Mouse (Mus musculus): ENCODE results near the gene Gas1. TPM values are rescaled to one million over a fixed set of nuclear protein-coding genes. Genes with fewer than 3 reads are reported as not detected.

The Gas1 gene
- polyA plus RNA-seq, 1 experiment from 2014 or later = 12.5 TPM

DNA sequence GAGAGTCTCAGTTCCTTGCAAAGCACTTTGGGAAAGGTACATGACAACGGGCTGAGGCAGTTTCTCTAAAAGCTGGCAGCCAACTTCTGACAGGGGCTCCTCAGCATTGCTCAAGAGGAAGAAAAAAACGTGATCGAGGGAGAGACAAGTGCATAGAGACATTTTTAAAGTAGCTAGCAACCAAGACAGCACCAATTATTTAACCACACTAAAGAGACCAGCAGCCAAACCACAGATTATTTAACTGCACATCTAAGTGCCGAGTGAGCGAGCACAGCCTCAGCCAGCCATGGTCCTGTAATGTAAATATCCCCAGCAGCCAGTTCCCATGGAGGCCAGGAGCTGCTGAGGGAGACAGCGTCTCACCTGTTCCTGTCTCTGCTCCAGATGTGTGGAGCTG, 16.1 kb upstream of the Gas1 start:
- 9% methylated on average over 6 of the region's 6 CpGs for WGBS
- H3K4me2 ChIP-seq (ENCODE audit: low read depth, low read length) = no peak overlapping the region
- no peaks in the 10 kb centered on the region for H3K36me3 ChIP-seq (ENCODE audit: control insufficient read depth, insufficient read depth, low read length)
- peak; percentile 54; the same call in 1 of the 2 replicates for ATAC-seq (ENCODE audit: low read depth)
- H3K9me3 ChIP-seq (ENCODE audit: control insufficient read depth, low read length) = no peaks in the 10 kb centered on the region
- H3K4me3 ChIP-seq (ENCODE audit: low read length) = no peak overlapping the region
- H3K27me3 ChIP-seq (ENCODE audit: control insufficient read depth, insufficient read depth, low read depth, low read length) = no peaks in the 10 kb centered on the region
- no peak overlapping the region for H3K9ac ChIP-seq (ENCODE audit: low read length)
- peaks cover 7% of the 10 kb centered on the region for H3K4me1 ChIP-seq (replicated peaks; ENCODE audit: control insufficient read depth, insufficient read depth, low read length)
- no peak overlapping the region for H3K27ac ChIP-seq (ENCODE audit: low read length)

GRCm38 (mm10) chr13:60189923-60190322, 12.8 kb upstream of the Gas1 start:
- H3K9me3 ChIP-seq (ENCODE audit: control insufficient read depth, low read length) = no peaks in the 10 kb centered on the region
- no peak overlapping the region for H3K4me2 ChIP-seq (ENCODE audit: low read depth, low read length)
- peaks cover 7% of the 10 kb centered on the region for H3K4me1 ChIP-seq (replicated peaks; ENCODE audit: control insufficient read depth, insufficient read depth, low read length)
- no peak overlapping the region for H3K4me3 ChIP-seq (ENCODE audit: low read length)
- no peak overlapping the region for H3K9ac ChIP-seq (ENCODE audit: low read length)
- no peaks in the 10 kb centered on the region for H3K27me3 ChIP-seq (ENCODE audit: control insufficient read depth, insufficient read depth, low read depth, low read length)
- H3K36me3 ChIP-seq (ENCODE audit: control insufficient read depth, insufficient read depth, low read length) = no peaks in the 10 kb centered on the region
- 48% methylated on average over 10 of the region's 10 CpGs for WGBS
- ATAC-seq (ENCODE audit: low read depth) = no peak
- no peak overlapping the region for H3K27ac ChIP-seq (ENCODE audit: low read length)

- no peak overlapping the region for H3K4me3 ChIP-seq (ENCODE audit: low read length)
- no peak for ATAC-seq (ENCODE audit: low read depth)
- peaks cover 7% of the 10 kb centered on the region for H3K4me1 ChIP-seq (replicated peaks; ENCODE audit: control insufficient read depth, insufficient read depth, low read length)
- H3K27me3 ChIP-seq (ENCODE audit: control insufficient read depth, insufficient read depth, low read depth, low read length) = no peaks in the 10 kb centered on the region
- no peaks in the 10 kb centered on the region for H3K36me3 ChIP-seq (ENCODE audit: control insufficient read depth, insufficient read depth, low read length)
- H3K9me3 ChIP-seq (ENCODE audit: control insufficient read depth, low read length) = no peaks in the 10 kb centered on the region
- no peak overlapping the region for H3K9ac ChIP-seq (ENCODE audit: low read length)
- WGBS = 73% methylated on average over 8 of the region's 8 CpGs
- H3K4me2 ChIP-seq (ENCODE audit: low read depth, low read length) = no peak overlapping the region
- H3K27ac ChIP-seq (ENCODE audit: low read length) = no peak overlapping the region
Observed at GRCm38 (mm10) chr13:60188952-60189351, 11.8 kb upstream of the Gas1 start.

GRCm38 (mm10) chr13:60187276-60187675, 10.1 kb upstream of the Gas1 start:
- 80% methylated on average over 2 of the region's 2 CpGs for WGBS
- Histone ChIP-seq H3K4me3 (ENCODE audit: low read length) (no peak overlapping the region), H3K36me3 (ENCODE audit: control insufficient read depth, insufficient read depth, low read length) (no peaks in the 10 kb centered on the region), H3K4me1 (replicated peaks; ENCODE audit: control insufficient read depth, insufficient read depth, low read length) (no peaks in the 10 kb centered on the region), H3K27me3 (ENCODE audit: control insufficient read depth, insufficient read depth, low read depth, low read length) (no peaks in the 10 kb centered on the region), H3K4me2 (ENCODE audit: low read depth, low read length) (no peak overlapping the region), H3K27ac (ENCODE audit: low read length) (no peak overlapping the region), H3K9me3 (ENCODE audit: control insufficient read depth, low read length) (peaks cover 3% of the 10 kb centered on the region; the same call in 1 of the 2 replicates), H3K9ac (ENCODE audit: low read length) (no peak overlapping the region)
- ATAC-seq (ENCODE audit: low read depth) = no peak

DNA sequence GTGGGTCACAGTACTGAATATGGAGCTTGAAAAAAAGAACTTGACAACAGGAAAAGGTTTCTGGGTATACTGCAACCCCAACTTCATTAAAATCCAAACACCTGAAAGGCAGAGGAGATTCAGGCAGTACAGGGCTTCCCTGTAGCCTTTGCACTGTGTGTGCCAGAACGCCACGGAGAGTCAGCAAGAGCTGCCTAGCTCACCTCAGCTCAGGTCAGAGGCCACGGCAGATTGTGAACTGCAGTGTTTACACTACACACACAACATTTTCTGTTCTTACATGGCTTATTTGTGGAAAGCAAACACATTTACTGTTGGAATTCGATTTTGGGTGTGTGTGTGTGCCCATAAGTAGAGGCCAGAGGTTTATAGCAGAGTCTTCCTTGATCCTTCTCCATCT, 5.2 kb upstream of the Gas1 start:
- Histone ChIP-seq H3K36me3 (ENCODE audit: control insufficient read depth, insufficient read depth, low read length) (no peaks in the 10 kb centered on the region), H3K27me3 (ENCODE audit: control insufficient read depth, insufficient read depth, low read depth, low read length) (no peaks in the 10 kb centered on the region), H3K4me1 (replicated peaks; ENCODE audit: control insufficient read depth, insufficient read depth, low read length) (no peaks in the 10 kb centered on the region), H3K4me2 (ENCODE audit: low read depth, low read length) (no peak overlapping the region), H3K9me3 (ENCODE audit: control insufficient read depth, low read length) (peaks cover 3% of the 10 kb centered on the region; the same call in 1 of the 2 replicates), H3K4me3 (ENCODE audit: low read length) (no peak overlapping the region), H3K9ac (ENCODE audit: low read length) (no peak overlapping the region), H3K27ac (ENCODE audit: low read length) (no peak overlapping the region)
- no peak for ATAC-seq (ENCODE audit: low read depth)
- WGBS = 41% methylated on average over 4 of the region's 4 CpGs

DNA sequence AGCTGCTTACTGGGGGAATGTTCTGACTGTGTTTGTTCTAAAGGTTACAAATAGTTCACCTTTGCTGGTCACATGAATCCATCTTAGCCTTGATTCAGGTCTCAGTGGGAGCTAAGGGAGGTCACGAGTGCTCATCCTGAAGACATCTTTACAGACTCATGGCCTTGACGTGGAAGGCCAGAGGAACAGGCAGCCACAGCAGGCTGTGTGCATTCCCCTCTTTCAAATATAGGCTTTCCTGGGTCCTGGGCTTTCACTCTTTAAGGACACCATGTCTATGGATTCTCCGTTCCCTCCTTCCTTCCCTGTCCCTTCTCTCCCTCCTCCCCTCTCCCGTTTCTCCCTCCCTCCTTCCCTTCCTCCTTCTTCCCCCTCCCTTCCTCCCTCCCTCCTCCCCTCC, 2.5 kb upstream of the Gas1 start:
- Histone ChIP-seq H3K9ac (ENCODE audit: low read length) (no peak overlapping the region), H3K4me1 (replicated peaks; ENCODE audit: control insufficient read depth, insufficient read depth, low read length) (0 out of 2 replicates have a peak, but pooled peaks cover 5% of the 10 kb centered on the region), H3K27me3 (ENCODE audit: control insufficient read depth, insufficient read depth, low read depth, low read length) (peaks cover 3% of the 10 kb centered on the region), H3K4me2 (ENCODE audit: low read depth, low read length) (no peak overlapping the region), H3K4me3 (ENCODE audit: low read length) (no peak overlapping the region), H3K9me3 (ENCODE audit: control insufficient read depth, low read length) (peaks cover 3% of the 10 kb centered on the region; the same call in 1 of the 2 replicates), H3K27ac (ENCODE audit: low read length) (no peak overlapping the region), H3K36me3 (ENCODE audit: control insufficient read depth, insufficient read depth, low read length) (no peaks in the 10 kb centered on the region)
- WGBS = 83% methylated on average over 4 of the region's 4 CpGs
- no peak for ATAC-seq (ENCODE audit: low read depth)

DNA sequence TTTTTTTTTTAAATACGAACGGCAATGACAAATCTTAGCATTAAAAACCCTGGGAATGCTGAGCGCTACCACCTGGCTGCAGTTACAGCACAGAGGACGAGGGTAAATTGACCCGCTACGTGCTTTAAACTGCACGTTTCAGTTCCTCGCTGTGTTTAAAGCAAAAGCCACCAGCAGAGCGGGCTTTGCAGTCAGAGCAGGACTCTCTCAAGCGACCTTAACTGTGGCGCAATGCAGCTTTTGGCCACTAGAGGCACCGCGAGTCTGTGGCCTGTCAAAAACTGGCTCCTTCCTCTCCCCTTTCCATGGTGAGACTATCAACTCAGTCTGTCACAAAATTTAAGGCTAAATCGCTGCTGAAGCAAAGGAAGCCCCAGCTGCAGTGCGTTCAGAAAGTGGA, 1.3 kb upstream of the Gas1 start:
- Histone ChIP-seq H3K36me3 (ENCODE audit: control insufficient read depth, insufficient read depth, low read length) (no peaks in the 10 kb centered on the region), H3K4me3 (ENCODE audit: low read length) (peak overlapping the region; percentile 74), H3K27me3 (ENCODE audit: control insufficient read depth, insufficient read depth, low read depth, low read length) (peaks cover 8% of the 10 kb centered on the region), H3K9me3 (ENCODE audit: control insufficient read depth, low read length) (peaks cover 3% of the 10 kb centered on the region; the same call in 1 of the 2 replicates), H3K4me1 (replicated peaks; ENCODE audit: control insufficient read depth, insufficient read depth, low read length) (peaks cover 13% of the 10 kb centered on the region), H3K9ac (ENCODE audit: low read length) (peak overlapping the region; percentile 45), H3K4me2 (ENCODE audit: low read depth, low read length) (peak overlapping the region; percentile 92), H3K27ac (ENCODE audit: low read length) (peak overlapping the region; percentile 79)
- ATAC-seq (ENCODE audit: low read depth) = peak; percentile 16
- 0% methylated on average over 15 of the region's 15 CpGs for WGBS

DNA sequence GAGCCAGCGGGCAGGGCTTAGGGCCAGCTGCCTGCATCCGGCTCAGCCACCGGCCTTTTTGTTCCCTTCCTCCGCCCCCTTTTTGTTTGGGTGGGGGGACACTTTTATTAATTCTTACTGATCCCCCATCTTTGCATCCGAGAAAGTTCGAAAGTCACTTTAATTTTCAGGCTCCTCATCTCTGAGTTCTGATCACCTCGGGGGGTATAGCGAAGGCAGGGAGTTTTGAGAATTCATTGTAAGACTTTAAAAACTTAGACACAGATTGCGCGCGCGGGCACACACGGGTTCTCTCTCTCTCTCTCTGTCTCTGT, 589 bp upstream of the Gas1 start:
- peak overlapping the region; percentile 79 for H3K27ac ChIP-seq (ENCODE audit: low read length)

DNA sequence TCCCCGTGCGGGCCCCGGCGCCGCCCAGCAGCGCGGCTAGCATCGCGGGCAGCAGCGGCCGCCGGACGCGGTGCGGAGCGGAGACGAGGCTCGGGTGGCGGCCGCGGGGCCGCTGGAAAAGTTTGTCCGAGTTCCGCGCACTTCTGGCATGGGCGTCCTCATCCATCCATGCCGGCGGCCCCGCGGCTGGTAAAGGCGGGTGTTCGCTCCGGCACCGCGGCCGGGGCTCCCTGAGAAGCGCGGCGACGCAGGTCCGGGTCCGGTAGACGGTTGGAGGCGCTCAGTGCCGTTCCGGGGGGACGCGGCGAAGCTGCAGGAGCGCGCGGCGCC, 424 bp downstream of the Gas1 start:
- Histone ChIP-seq H3K27ac (ENCODE audit: low read length) (peak overlapping the region; percentile 95), H3K36me3 (ENCODE audit: control insufficient read depth, insufficient read depth, low read length) (no peaks in the 10 kb centered on the region), H3K27me3 (ENCODE audit: control insufficient read depth, insufficient read depth, low read depth, low read length) (peaks cover 16% of the 10 kb centered on the region), H3K4me3 (ENCODE audit: low read length) (peak overlapping the region; percentile 74), H3K9ac (ENCODE audit: low read length) (peak overlapping the region; percentile 82), H3K4me2 (ENCODE audit: low read depth, low read length) (peak overlapping the region; percentile 92), H3K9me3 (ENCODE audit: control insufficient read depth, low read length) (no peaks in the 10 kb centered on the region), H3K4me1 (replicated peaks; ENCODE audit: control insufficient read depth, insufficient read depth, low read length) (peaks cover 16% of the 10 kb centered on the region)
- ATAC-seq (ENCODE audit: low read depth) = no peak
- 0% methylated on average over 45 of the region's 53 CpGs for WGBS

More for the DNA sequence above, 589 bp upstream of the Gas1 start:
- Histone ChIP-seq H3K4me3 (ENCODE audit: low read length) (peak overlapping the region; percentile 74), H3K4me2 (ENCODE audit: low read depth, low read length) (peak overlapping the region; percentile 92), H3K36me3 (ENCODE audit: control insufficient read depth, insufficient read depth, low read length) (no peaks in the 10 kb centered on the region), H3K4me1 (replicated peaks; ENCODE audit: control insufficient read depth, insufficient read depth, low read length) (peaks cover 16% of the 10 kb centered on the region), H3K9ac (ENCODE audit: low read length) (peak overlapping the region; percentile 45), H3K9me3 (ENCODE audit: control insufficient read depth, low read length) (no peaks in the 10 kb centered on the region), H3K27me3 (ENCODE audit: control insufficient read depth, insufficient read depth, low read depth, low read length) (peaks cover 8% of the 10 kb centered on the region)
- ATAC-seq (ENCODE audit: low read depth) = no peak
- WGBS = 0% methylated on average over 13 of the region's 13 CpGs

DNA sequence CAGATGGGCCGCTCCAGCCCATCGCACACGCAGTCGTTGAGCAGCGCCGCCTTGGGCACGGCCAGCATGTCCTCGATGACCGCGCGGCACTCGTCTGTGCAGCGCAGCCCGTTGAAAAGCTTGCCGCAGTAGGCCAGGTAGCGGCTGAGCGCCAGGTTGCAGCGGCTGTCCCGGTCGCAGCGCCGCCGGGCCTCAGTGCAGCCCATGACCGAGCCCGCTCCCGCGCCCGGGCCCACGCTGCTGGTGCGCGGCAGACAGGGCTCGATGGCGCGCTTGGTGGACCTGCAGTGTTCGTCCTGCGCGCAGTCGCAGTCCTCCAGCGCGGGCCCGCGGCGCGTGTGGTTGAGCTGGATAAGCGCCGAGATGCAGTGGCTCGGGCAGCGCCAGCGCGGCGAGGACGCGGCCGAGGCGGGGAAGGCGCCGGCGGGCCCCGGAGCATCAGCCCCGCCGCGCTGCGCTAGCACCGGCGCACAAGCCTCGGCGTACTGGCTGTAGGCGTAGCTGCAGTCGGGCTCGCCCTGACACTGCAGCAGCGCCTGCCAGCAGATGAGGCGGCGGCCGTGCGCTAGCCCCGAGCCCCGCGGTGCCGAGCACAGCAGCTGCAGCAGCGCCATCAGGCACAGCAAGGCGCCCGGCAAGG, 909 bp downstream of the Gas1 start:
- under 1% methylated on average over 80 of the region's 82 CpGs for WGBS
- ATAC-seq (ENCODE audit: low read depth) = peak; percentile 28
- Histone ChIP-seq H3K4me2 (ENCODE audit: low read depth, low read length) (peak overlapping the region; percentile 92), H3K4me1 (replicated peaks; ENCODE audit: control insufficient read depth, insufficient read depth, low read length) (peaks cover 16% of the 10 kb centered on the region), H3K9me3 (ENCODE audit: control insufficient read depth, low read length) (no peaks in the 10 kb centered on the region), H3K9ac (ENCODE audit: low read length) (peak overlapping the region; percentile 82), H3K4me3 (ENCODE audit: low read length) (peak overlapping the region; percentile 74), H3K36me3 (ENCODE audit: control insufficient read depth, insufficient read depth, low read length) (no peaks in the 10 kb centered on the region), H3K27me3 (ENCODE audit: control insufficient read depth, insufficient read depth, low read depth, low read length) (peaks cover 21% of the 10 kb centered on the region), H3K27ac (ENCODE audit: low read length) (peak overlapping the region; percentile 95)
